In the genomic region with DNA sequence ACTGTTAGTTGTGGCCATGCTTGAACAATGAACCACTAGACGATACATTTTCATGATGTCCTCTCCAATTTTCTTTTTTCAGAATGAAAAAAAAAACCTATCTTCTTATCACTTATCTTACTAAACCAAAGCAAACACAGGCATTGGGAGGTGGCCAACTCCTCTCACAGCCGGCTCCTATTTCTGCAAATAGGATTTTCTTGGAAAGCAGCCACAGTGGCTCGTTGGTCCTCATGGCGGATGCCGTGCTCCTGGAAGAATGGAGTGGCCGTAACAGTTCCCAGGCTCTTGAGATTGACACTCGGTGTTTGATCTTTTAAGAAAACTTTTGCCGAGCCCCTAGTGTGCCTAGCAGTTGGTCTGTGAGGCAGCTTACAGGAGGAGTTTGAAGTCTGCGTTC, we compare ENCODE assay signal across 12 mouse cellular contexts. TPM values are rescaled to one million over a fixed set of nuclear protein-coding genes. Genes with fewer than 3 reads are reported as not detected.
DNase-seq lines count a peak whose midpoint lies in the region; ATAC-seq lines count a peak whose summit lies in the region.
"Had no signal": no experiment of that assay in that cellular context is flagged by ENCODE, and none has a peak within 500 bp of the region (broad histone marks: within the 10 kb centered on the region; RNA-seq: fewer than 3 reads in every experiment).

No protein-coding gene starts in this region.

- H3K9ac ChIP-seq in heart, embryonic 12.5 days, result no peak overlapping the region
- H3K9ac ChIP-seq: limb, embryonic 15.5 days; stomach, embryonic 15.5 days had no signal

- peaks cover 67% of the 10 kb centered on the region for H3K36me3 ChIP-seq in heart, embryonic 12.5 days

- H3K9me3 ChIP-seq in heart, embryonic 12.5 days (replicated peaks), result peaks cover 2% of the 10 kb centered on the region; the same call in 1 of the 2 replicates
- H3K9me3 ChIP-seq: limb, embryonic 15.5 days; stomach, embryonic 15.5 days had no signal

- intact Hi-C loops in heart, postnatal 36 days (cut with DNase I), result loop anchor here (5.0 kb wide), 1 partner anchor 98 kb away; no protein-coding TSS in a partner anchor

- H3K27me3 ChIP-seq in heart, embryonic 12.5 days (replicated peaks), result no peaks in the 10 kb centered on the region
- H3K27me3 ChIP-seq: limb, embryonic 15.5 days; stomach, embryonic 15.5 days had no signal

- no peak overlapping the region for H3K4me3 ChIP-seq in heart, embryonic 12.5 days
- H3K4me3 ChIP-seq: limb, embryonic 15.5 days; stomach, embryonic 15.5 days had no signal

- whole genome bisulfite sequencing in heart, embryonic 12.5 days, result 18% methylated on average over 9 of the region's 9 CpGs

- ATAC-seq in heart, embryonic 12.5 days (ENCODE audit: insufficient number of reproducible peaks, low FRiP score), result no peak
- ATAC-seq: CD4-positive, CD25-positive, alpha-beta regulatory T cell, adult 4 months had no signal

- DNase-seq in heart, adult 11 months, result peak; percentile 91
- DNase-seq in heart, postnatal 36 days, result no peak
- peak; percentile 34 for DNase-seq in ovary, adult 18-20 months (ENCODE audit: low spot score)
- DNase-seq in ovary, postnatal 10 days (ENCODE audit: low spot score), result no peak
- DNase-seq in lung, postnatal 36 days, result peak; percentile 83
- DNase-seq in testis, postnatal 10 days (ENCODE audit: low spot score), result no peak
- DNase-seq in adrenal gland, adult 8-10 months, result no peak
- DNase-seq: gastrocnemius, postnatal 25 days had no signal

- H3K27ac ChIP-seq in heart, embryonic 12.5 days (ENCODE audit: poor library complexity, severe bottlenecking), result peak overlapping the region; percentile 60
- H3K27ac ChIP-seq: limb, embryonic 15.5 days; stomach, embryonic 15.5 days had no signal

- peak overlapping the region; percentile 43 for H3K4me2 ChIP-seq in heart, embryonic 12.5 days
- H3K4me2 ChIP-seq: limb, embryonic 15.5 days; stomach, embryonic 15.5 days had no signal

- H3K4me1 ChIP-seq in heart, embryonic 12.5 days (replicated peaks), result peaks cover 12% of the 10 kb centered on the region
- H3K4me1 ChIP-seq: limb, embryonic 15.5 days; stomach, embryonic 15.5 days had no signal

RNA-seq across cellular contexts. Expression of a gene that starts 50.8 kb away (rescaled TPM):
- under 1 TPM; 0.33 to 0.60 TPM for total RNA-seq in heart, postnatal 36 days (2021)
- polyA plus RNA-seq in heart, embryonic 12.5 days (2016; fragmentation: Nextera tagmentation; extraction: Ambion mirVana), result 1.7 and 1.9 TPM in 2 replicates
- total RNA-seq in adrenal gland, adult 8-10 months (2022), result 1 to 10 TPM; 1.0 to 6.4 (median 3.7) TPM

RNA-seq across cellular contexts. Expression of a gene that starts 51.0 kb away (rescaled TPM):
- 100 to 1,000 TPM; 301 to 318 TPM for total RNA-seq in heart, postnatal 36 days (2021)
- 660 and 669 TPM in 2 replicates for polyA plus RNA-seq in heart, embryonic 12.5 days (2016; fragmentation: Nextera tagmentation; extraction: Ambion mirVana)
- 100 to 1,000 TPM; 636 to 871 (median 712) TPM for total RNA-seq in adrenal gland, adult 8-10 months (2022)

RNA-seq across cellular contexts. Expression of a gene that starts 57.1 kb away (rescaled TPM):
- total RNA-seq in heart, postnatal 36 days (2021), result 1 to 10 TPM; 1.8 to 3.2 TPM
- 2.0 and 3.2 TPM in 2 replicates for polyA plus RNA-seq in heart, embryonic 12.5 days (2016; fragmentation: Nextera tagmentation; extraction: Ambion mirVana)
- 10 to 100 TPM; 11.7 to 39.2 (median 25.1) TPM for total RNA-seq in adrenal gland, adult 8-10 months (2022)

Comparison
In these comparisons a context has a peak if more than half of its experiments do, and no peak if none do; other contexts are left out.
1. DNase-seq: peak in heart, adult 11 months (single experiment), ovary, adult 18-20 months (single experiment) and lung, postnatal 36 days (single experiment); none in heart, postnatal 36 days (0 of 2), ovary, postnatal 10 days (single experiment), testis, postnatal 10 days (single experiment) and adrenal gland, adult 8-10 months (single experiment).